8 mouse cellular contexts compared by ENCODE assay signal in genomic region chr9:113792651-113793512, GRCm38 (mm10). TPM values are rescaled to one million over a fixed set of nuclear protein-coding genes. Genes with fewer than 3 reads are reported as not detected.
DNase-seq lines count a peak whose midpoint lies in the region; ATAC-seq and TF ChIP-seq lines count a peak whose summit lies in the region.

No protein-coding gene starts in this region.

- H3K9me3 ChIP-seq in liver, postnatal 0 days (ENCODE audit: low read length): no peaks in the 10 kb centered on the region
- no peaks in the 10 kb centered on the region for H3K9me3 ChIP-seq in neural tube, embryonic 12.5 days

- TF ChIP-seq EP300 in liver, postnatal 0 days (IDR thresholded peaks at IDR 0.05; ENCODE audit: low read depth): no peak

- H3K36me3 ChIP-seq in liver, postnatal 0 days (replicated peaks; ENCODE audit: insufficient read depth, low read length): no peaks in the 10 kb centered on the region
- H3K36me3 ChIP-seq in neural tube, embryonic 12.5 days: no peaks in the 10 kb centered on the region

- peak overlapping the region; percentile 99 for H3K27ac ChIP-seq in layer of hippocampus, adult 2 months
- H3K27ac ChIP-seq in liver, postnatal 0 days (ENCODE audit: low read depth): peak overlapping the region; percentile 61
- peak overlapping the region; percentile 86 for H3K27ac ChIP-seq in neural tube, embryonic 12.5 days

- peak overlapping the region; percentile 55 for H3K4me2 ChIP-seq in liver, postnatal 0 days (ENCODE audit: low read depth, low read length)
- peak overlapping the region; percentile 59 for H3K4me2 ChIP-seq in neural tube, embryonic 12.5 days (replicated peaks)

- WGBS in liver, postnatal 0 days (ENCODE audit: insufficient replicate concordance): 5% methylated on average over 17 of the region's 17 CpGs
- under 1% methylated on average over 17 of the region's 17 CpGs for WGBS in neural tube, embryonic 12.5 days

- peak; percentile 28 for TF ChIP-seq CTCF in layer of hippocampus, adult 2 months (conservative IDR thresholded peaks at IDR 0.05)
- no peak for TF ChIP-seq CTCF in liver, postnatal 0 days (IDR thresholded peaks at IDR 0.05; ENCODE audit: low read depth)

- H3K4me1 ChIP-seq in liver, postnatal 0 days (ENCODE audit: insufficient read depth): peaks cover 11% of the 10 kb centered on the region; the same call in 1 of the 2 replicates
- H3K4me1 ChIP-seq in neural tube, embryonic 12.5 days: peaks cover 10% of the 10 kb centered on the region

- no peaks in the 10 kb centered on the region for H3K27me3 ChIP-seq in liver, postnatal 0 days (ENCODE audit: insufficient read depth, low read length)
- H3K27me3 ChIP-seq in neural tube, embryonic 12.5 days (replicated peaks): no peaks in the 10 kb centered on the region

- H3K4me3 ChIP-seq in layer of hippocampus, adult 2 months: peak overlapping the region; percentile 79
- H3K4me3 ChIP-seq in liver, postnatal 0 days (ENCODE audit: low read depth, low read length): peak overlapping the region; percentile 36
- H3K4me3 ChIP-seq in neural tube, embryonic 12.5 days: peak overlapping the region; percentile 40

- H3K9ac ChIP-seq in liver, postnatal 0 days (replicated peaks): peak overlapping the region; percentile 42; the same call in 1 of the 2 replicates
- H3K9ac ChIP-seq in neural tube, embryonic 12.5 days: peak overlapping the region; percentile 41

- peak; percentile 47 for DNase-seq in ES-CJ7 (ENCODE audit: low read depth, low spot score)
- peak; percentile 80 for DNase-seq in cerebellum, adult 8-10 months
- peak; percentile 54 for DNase-seq in heart, postnatal 4 days
- DNase-seq in layer of hippocampus, adult 2 months (ENCODE audit: low spot score in 2 of 2): peak; percentile 73 to 91
- peak; percentile 55 for DNase-seq in liver, postnatal 0 days
- peak; percentile 55 for DNase-seq in testis, postnatal 10 days (ENCODE audit: low spot score)

- peak; percentile 94 for ATAC-seq in frontal cortex, adult (ENCODE audit: low TSS enrichment)
- ATAC-seq in liver, postnatal 0 days: peak; percentile 88
- ATAC-seq in neural tube, embryonic 12.5 days (ENCODE audit: low FRiP score, low read depth): peak; percentile 98

RNA-seq across cellular contexts. Expression of gene Clasp2, which starts 51.6 kb away (rescaled TPM):
- total RNA-seq in heart, postnatal 4 days (2021): 10 to 100 TPM; 44.5 to 48.5 TPM
- total RNA-seq in layer of hippocampus, adult 2 months (2021): 100 to 1,000 TPM; 199 to 202 TPM
- 3.9 and 4.9 TPM in 2 replicates for polyA plus RNA-seq in liver, postnatal 0 days (2015; fragmentation: Nextera tagmentation; extraction: Ambion mirVana)
- polyA plus RNA-seq in neural tube, embryonic 12.5 days (2016; fragmentation: Nextera tagmentation; extraction: Ambion mirVana): 82.7 and 83.4 TPM in 2 replicates

Comparison
In these comparisons a context has a peak if more than half of its experiments do, and no peak if none do; other contexts are left out.
1. Peak in every context shown above with its lines: DNase-seq, ATAC-seq, H3K4me3 ChIP-seq and H3K27ac ChIP-seq.
2. RNA of gene Clasp2, which starts 51.6 kb away (total RNA-seq): 199 to 202 TPM in layer of hippocampus, adult 2 months; 44.5 to 48.5 TPM in heart, postnatal 4 days; every median in the first group is over 4 times any median in the second.